Mouse (Mus musculus) gastrocnemius, postnatal 36 days (tissue): Measurements from ENCODE around the gene Paqr3. TPM values are rescaled to one million over a fixed set of nuclear protein-coding genes. Genes with fewer than 3 reads are reported as not detected.

Experiments used
- DNase-seq, 2 experiments: peaks; one replicate each; pipeline ENCODE4 v3.0.0; 2022
- intact Hi-C: fragments of 180-260 bp; cut with DNase I; formaldehyde crosslinking; loops from one replicate; pipeline ENCODE4 v1.15.1; 2025
- long read RNA-seq, 2 experiments: library from polyadenylated mRNA; stranded (forward); transcript quantifications; one replicate each; pipeline ENCODE4 v2.0.0; 2021
- total RNA-seq, 2 experiments: library from RNA; stranded (reverse); gene quantifications; 2 replicates each; pipeline ENCODE4 v1.2.3; 2021

The Paqr3 gene
- 1 to 10 TPM; 3.6 to 3.7 TPM for total RNA-seq
- long read RNA-seq, experiment 1, partial matches to known transcripts: 2 of 17 reads
- long read RNA-seq, experiment 1, other reads (novel, unspliced or antisense): 14 of 17 reads
- long read RNA-seq, experiment 2, partial matches to known transcripts: 0 of 17 reads
- long read RNA-seq, experiment 2, other reads (novel, unspliced or antisense): 14 of 17 reads

- intact Hi-C loops: no loop called here
- DNase-seq: peak; percentile 97 to 98
Measured at GRCm38 (mm10) chr5:97111207-97111910, at the start of gene Paqr3. TSS of gene Paqr3 (minus strand) at chr5:97111596.

- no peak for DNase-seq
- intact Hi-C loops: no loop called here
Measured at GRCm38 (mm10) chr5:97154688-97155087, 43.3 kb upstream of the Paqr3 start.

- intact Hi-C loops: no loop called here
- no peak for DNase-seq
Measured at GRCm38 (mm10) chr5:97135331-97135730, 23.9 kb upstream of the Paqr3 start.

GRCm38 (mm10) chr5:97129589-97129988, 18.2 kb upstream of the Paqr3 start:
- DNase-seq: no peak
- intact Hi-C loops: loop anchor here (5.0 to 10.0 kb wide), 3 partner anchors 1053 to 1745 kb away; partner anchors contain the start of gene Cfap299

GRCm38 (mm10) chr5:97128242-97129226, 17.1 kb upstream of the Paqr3 start:
- intact Hi-C loops: loop anchor here (5.0 to 10.0 kb wide), 3 partner anchors 1054 to 1746 kb away; partner anchors contain the start of gene Cfap299
- DNase-seq: peak in 1 of 2 experiments; percentile 18

GRCm38 (mm10) chr5:97127284-97127683, 15.9 kb upstream of the Paqr3 start:
- intact Hi-C loops: loop anchor here (5.0 to 10.0 kb wide), 3 partner anchors 1055 to 1748 kb away; partner anchors contain the start of gene Cfap299

GRCm38 (mm10) chr5:97126005-97126404, 14.6 kb upstream of the Paqr3 start:
- DNase-seq: no peak
- intact Hi-C loops: loop anchor here (5.0 to 10.0 kb wide), 3 partner anchors 1056 to 1749 kb away; partner anchors contain the start of gene Cfap299

More at GRCm38 (mm10) chr5:97127284-97127683, 15.9 kb upstream of the Paqr3 start:
- no peak for DNase-seq

GRCm38 (mm10) chr5:97125459-97125970, 14.1 kb upstream of the Paqr3 start:
- DNase-seq: no peak
- intact Hi-C loops: loop anchor here (5.0 to 10.0 kb wide), 3 partner anchors 1057 to 1749 kb away; partner anchors contain the start of gene Cfap299

GRCm38 (mm10) chr5:97124977-97125376, 13.6 kb upstream of the Paqr3 start:
- intact Hi-C loops: loop anchor here (5.0 to 10.0 kb wide), 3 partner anchors 1057 to 1750 kb away; partner anchors contain the start of gene Cfap299

GRCm38 (mm10) chr5:97110697-97111096, 699 bp downstream of the Paqr3 start:
- DNase-seq: no peak
- intact Hi-C loops: no loop called here

More at GRCm38 (mm10) chr5:97124977-97125376, 13.6 kb upstream of the Paqr3 start:
- DNase-seq: no peak

- intact Hi-C loops: no loop called here
- DNase-seq: no peak
Measured at GRCm38 (mm10) chr5:97110133-97110532, 1.3 kb downstream of the Paqr3 start.

GRCm38 (mm10) chr5:97108333-97108732, 3.1 kb downstream of the Paqr3 start:
- DNase-seq: no peak
- intact Hi-C loops: no loop called here

GRCm38 (mm10) chr5:97099954-97100353, 11.4 kb downstream of the Paqr3 start:
- DNase-seq: no peak
- intact Hi-C loops: no loop called here

- no peak for DNase-seq
- intact Hi-C loops: no loop called here
Measured at GRCm38 (mm10) chr5:97097631-97098041, 13.8 kb downstream of the Paqr3 start.

- no peak for DNase-seq
- intact Hi-C loops: no loop called here
Measured at GRCm38 (mm10) chr5:97095335-97095734, 16.1 kb downstream of the Paqr3 start.

GRCm38 (mm10) chr5:97092970-97093369, 18.4 kb downstream of the Paqr3 start:
- intact Hi-C loops: no loop called here
- no peak for DNase-seq

GRCm38 (mm10) chr5:97090034-97090784, 21.2 kb downstream of the Paqr3 start:
- intact Hi-C loops: no loop called here
- DNase-seq: no peak

GRCm38 (mm10) chr5:97089426-97089825, 22.0 kb downstream of the Paqr3 start:
- intact Hi-C loops: no loop called here
- no peak for DNase-seq

- DNase-seq: no peak
- intact Hi-C loops: no loop called here
Measured at GRCm38 (mm10) chr5:97088231-97088630, 23.2 kb downstream of the Paqr3 start.
